Mouse (Mus musculus): ENCODE results near the gene Carmil2. TPM values are rescaled to one million over a fixed set of nuclear protein-coding genes. Genes with fewer than 3 reads are reported as not detected.

Carmil2 gene
- polyA plus RNA-seq, 1 experiment: 0.23 TPM

DNA sequence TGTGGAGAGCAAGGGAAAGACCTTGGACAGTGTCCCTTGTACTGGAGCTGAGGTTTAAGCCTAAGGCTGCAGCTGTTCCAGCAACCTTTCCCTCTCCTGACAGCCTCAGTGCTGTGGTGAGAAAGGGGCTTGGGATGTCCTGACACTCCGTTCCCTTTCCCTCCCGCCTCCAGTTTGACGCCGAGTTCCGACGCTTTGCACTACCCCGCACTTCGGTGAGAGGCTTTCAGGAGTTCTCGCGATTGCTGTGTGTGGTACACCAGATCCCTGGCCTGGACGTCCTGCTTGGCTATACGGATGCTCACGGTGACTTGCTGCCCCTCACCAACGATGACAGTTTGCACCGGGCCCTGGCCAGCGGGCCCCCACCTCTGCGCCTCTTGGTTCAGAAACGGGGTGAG lies 15.9 kb downstream of the Carmil2 start:
- peak overlapping the region; percentile 69 for H3K4me2 ChIP-seq (ENCODE audit: low read depth)
- peaks cover 8% of the 10 kb centered on the region for H3K79me2 ChIP-seq (ENCODE audit: control insufficient read depth, insufficient read depth)
- TF ChIP-seq MYOG (IDR thresholded peaks at IDR 0.05; ENCODE audit: control insufficient read depth in 1 of 3, insufficient read depth in 1 of 3, insufficient read length in 2 of 3, low read depth in 2 of 3) (no peak), MYOD1 (IDR thresholded peaks at IDR 0.05; ENCODE audit: control insufficient read depth in 1 of 3, insufficient read length in 2 of 3, low read depth in 2 of 3) (no peak), SRF (IDR thresholded peaks at IDR 0.05; ENCODE audit: control insufficient read depth, insufficient read length, low read depth) (no peak), TCF3 (IDR thresholded peaks at IDR 0.05; ENCODE audit: insufficient read length, low read depth) (no peak), POLR2A (IDR thresholded peaks at IDR 0.05; ENCODE audit: insufficient read length, low read depth) (no peak), REST (IDR thresholded peaks at IDR 0.05; ENCODE audit: insufficient read depth, insufficient read length) (no peak), MAX (IDR thresholded peaks at IDR 0.05; ENCODE audit: low read depth) (no peak), POLR2AphosphoS2 (IDR thresholded peaks at IDR 0.05; ENCODE audit: insufficient read length, low read depth) (no peak), TCF12 (IDR thresholded peaks at IDR 0.05; ENCODE audit: insufficient read depth, poor library complexity, severe bottlenecking) (no peak), E2F4 (IDR thresholded peaks at IDR 0.05; ENCODE audit: insufficient read depth) (no peak), CEBPB (IDR thresholded peaks at IDR 0.05; ENCODE audit: insufficient read depth, poor library complexity, severe bottlenecking) (no peak), USF1 (IDR thresholded peaks at IDR 0.05; ENCODE audit: low read depth) (no peak)
- no peak overlapping the region for H3ac ChIP-seq (ENCODE audit: control insufficient read depth, insufficient read length)
- peak overlapping the region; percentile 91 for H3K4me3 ChIP-seq
- H3K27me3 ChIP-seq (ENCODE audit: control insufficient read depth, insufficient read depth, insufficient read length): no peaks in the 10 kb centered on the region
- no peaks in the 10 kb centered on the region for H3K36me3 ChIP-seq (ENCODE audit: control insufficient read depth, insufficient read depth)

DNA sequence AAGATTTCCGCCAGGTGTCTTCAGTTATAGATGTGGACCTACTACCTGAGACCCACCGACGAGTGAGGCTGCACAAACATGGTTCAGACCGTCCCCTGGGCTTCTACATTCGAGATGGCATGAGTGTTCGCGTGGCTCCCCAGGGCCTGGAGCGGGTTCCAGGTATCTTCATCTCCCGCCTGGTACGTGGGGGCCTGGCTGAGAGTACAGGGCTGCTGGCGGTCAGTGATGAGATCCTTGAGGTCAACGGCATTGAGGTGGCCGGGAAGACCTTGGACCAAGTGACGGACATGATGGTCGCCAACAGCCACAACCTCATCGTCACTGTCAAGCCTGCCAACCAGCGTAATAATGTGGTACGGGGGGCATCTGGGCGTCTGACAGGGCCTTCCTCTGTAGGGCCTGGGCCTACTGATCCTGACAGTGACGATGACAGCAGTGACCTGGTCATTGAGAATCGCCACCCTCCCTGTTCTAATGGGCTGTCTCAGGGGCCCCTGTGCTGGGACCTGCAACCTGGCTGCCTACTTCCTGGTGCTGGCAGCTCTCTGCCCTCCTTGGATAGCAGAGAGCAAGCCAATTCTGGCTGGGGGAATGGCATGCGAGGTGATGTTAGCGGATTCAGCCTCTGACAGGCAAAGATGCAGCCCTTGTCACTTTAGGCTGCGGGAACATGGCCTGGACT lies 16.8 kb downstream of the Carmil2 start:
- Histone ChIP-seq H3K4me2 (ENCODE audit: low read depth) (no peak overlapping the region), H3K79me2 (ENCODE audit: control insufficient read depth, insufficient read depth) (peaks cover 8% of the 10 kb centered on the region), H3K36me3 (ENCODE audit: control insufficient read depth, insufficient read depth) (no peaks in the 10 kb centered on the region), H3ac (ENCODE audit: control insufficient read depth, insufficient read length) (no peak overlapping the region), H3K4me3 (no peak overlapping the region), H3K27me3 (ENCODE audit: control insufficient read depth, insufficient read depth, insufficient read length) (no peaks in the 10 kb centered on the region)
- TF ChIP-seq MYOG (IDR thresholded peaks at IDR 0.05; ENCODE audit: control insufficient read depth in 1 of 3, insufficient read depth in 1 of 3, insufficient read length in 2 of 3, low read depth in 2 of 3): no peak
- TF ChIP-seq POLR2AphosphoS2 (IDR thresholded peaks at IDR 0.05; ENCODE audit: insufficient read length, low read depth): peak; percentile 17
- TF ChIP-seq TCF12 (IDR thresholded peaks at IDR 0.05; ENCODE audit: insufficient read depth, poor library complexity, severe bottlenecking): no peak
- TF ChIP-seq REST (IDR thresholded peaks at IDR 0.05; ENCODE audit: insufficient read depth, insufficient read length): no peak
- no peak for TF ChIP-seq MAX (IDR thresholded peaks at IDR 0.05; ENCODE audit: low read depth)
- TF ChIP-seq SRF (IDR thresholded peaks at IDR 0.05; ENCODE audit: control insufficient read depth, insufficient read length, low read depth): no peak

DNA sequence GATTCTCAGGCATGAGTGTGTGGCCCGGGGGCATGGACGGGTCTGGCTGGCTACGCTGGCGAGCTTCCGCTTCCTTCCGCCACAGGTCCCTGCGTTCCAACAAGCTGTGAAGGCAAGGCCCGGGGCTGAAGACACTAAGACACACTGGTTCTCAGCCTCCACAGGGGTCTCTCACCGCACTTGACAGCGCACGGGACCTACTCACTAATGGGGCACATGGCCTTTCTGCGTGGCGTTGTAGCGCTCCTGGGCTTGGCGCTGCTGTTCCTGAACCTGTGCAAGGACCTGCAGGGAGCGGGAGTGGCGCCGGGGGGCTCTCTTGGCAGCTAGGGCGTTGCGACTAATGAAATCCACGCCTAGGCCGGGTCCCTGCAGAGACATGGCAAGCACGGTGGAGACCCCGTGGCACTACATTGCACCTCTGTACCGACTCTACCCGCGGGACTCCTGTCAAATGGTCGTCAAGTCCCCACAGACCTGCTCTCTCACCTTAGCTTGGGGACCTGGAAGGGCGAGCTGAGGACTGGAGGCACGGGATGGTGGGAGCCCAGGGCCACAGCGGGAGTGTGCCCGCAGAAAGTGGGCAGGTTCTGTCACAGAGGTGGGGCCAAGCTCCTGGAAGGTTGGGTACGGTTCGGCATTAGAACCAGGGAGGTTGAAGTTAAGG lies 18.2 kb downstream of the Carmil2 start:
- Histone ChIP-seq H3K79me2 (ENCODE audit: control insufficient read depth, insufficient read depth) (peaks cover 8% of the 10 kb centered on the region), H3ac (ENCODE audit: control insufficient read depth, insufficient read length) (no peak overlapping the region), H3K4me3 (no peak overlapping the region), H3K4me2 (ENCODE audit: low read depth) (no peak overlapping the region), H3K36me3 (ENCODE audit: control insufficient read depth, insufficient read depth) (no peaks in the 10 kb centered on the region), H3K27me3 (ENCODE audit: control insufficient read depth, insufficient read depth, insufficient read length) (no peaks in the 10 kb centered on the region)
- no peak for TF ChIP-seq USF1 (IDR thresholded peaks at IDR 0.05; ENCODE audit: low read depth)
- no peak for TF ChIP-seq MYOG (IDR thresholded peaks at IDR 0.05; ENCODE audit: control insufficient read depth in 1 of 3, insufficient read depth in 1 of 3, insufficient read length in 2 of 3, low read depth in 2 of 3)
- no peak for TF ChIP-seq POLR2AphosphoS2 (IDR thresholded peaks at IDR 0.05; ENCODE audit: insufficient read length, low read depth)
- TF ChIP-seq MYOD1 (IDR thresholded peaks at IDR 0.05; ENCODE audit: control insufficient read depth in 1 of 3, insufficient read length in 2 of 3, low read depth in 2 of 3): no peak
- TF ChIP-seq SRF (IDR thresholded peaks at IDR 0.05; ENCODE audit: control insufficient read depth, insufficient read length, low read depth): no peak
- no peak for TF ChIP-seq E2F4 (IDR thresholded peaks at IDR 0.05; ENCODE audit: insufficient read depth)
- no peak for TF ChIP-seq CEBPB (IDR thresholded peaks at IDR 0.05; ENCODE audit: insufficient read depth, poor library complexity, severe bottlenecking)

DNA sequence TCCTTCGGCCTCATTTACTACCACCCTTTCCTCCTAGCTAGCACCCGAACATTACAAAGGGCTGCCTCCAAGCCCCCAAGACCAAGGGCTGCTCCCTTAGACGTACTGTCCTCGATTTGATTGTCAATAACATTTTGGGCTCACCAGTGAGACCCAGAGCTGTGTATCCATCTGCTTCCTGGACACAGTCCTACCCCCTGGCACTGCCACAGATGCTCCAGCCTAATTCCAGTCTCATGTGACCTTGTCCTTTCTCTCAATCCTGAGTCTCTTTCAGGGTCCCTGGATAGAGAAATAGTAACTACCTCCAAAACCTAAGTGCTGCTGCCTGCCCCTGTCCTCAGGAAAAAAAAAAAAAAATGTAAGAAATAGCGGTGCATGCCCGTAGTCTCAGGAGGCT lies 18.9 kb downstream of the Carmil2 start:
- no peak overlapping the region for H3ac ChIP-seq (ENCODE audit: control insufficient read depth, insufficient read length)
- peaks cover 8% of the 10 kb centered on the region for H3K79me2 ChIP-seq (ENCODE audit: control insufficient read depth, insufficient read depth)
- H3K36me3 ChIP-seq (ENCODE audit: control insufficient read depth, insufficient read depth): no peaks in the 10 kb centered on the region
- H3K27me3 ChIP-seq (ENCODE audit: control insufficient read depth, insufficient read depth, insufficient read length): no peaks in the 10 kb centered on the region
- H3K4me2 ChIP-seq (ENCODE audit: low read depth): no peak overlapping the region
- TF ChIP-seq POLR2A (IDR thresholded peaks at IDR 0.05; ENCODE audit: insufficient read length, low read depth) (no peak), POLR2AphosphoS2 (IDR thresholded peaks at IDR 0.05; ENCODE audit: insufficient read length, low read depth) (no peak), SRF (IDR thresholded peaks at IDR 0.05; ENCODE audit: control insufficient read depth, insufficient read length, low read depth) (no peak), MAX (IDR thresholded peaks at IDR 0.05; ENCODE audit: low read depth) (no peak), TCF12 (IDR thresholded peaks at IDR 0.05; ENCODE audit: insufficient read depth, poor library complexity, severe bottlenecking) (no peak), MYOD1 (IDR thresholded peaks at IDR 0.05; ENCODE audit: control insufficient read depth in 1 of 3, insufficient read length in 2 of 3, low read depth in 2 of 3) (no peak), USF1 (IDR thresholded peaks at IDR 0.05; ENCODE audit: low read depth) (no peak), CEBPB (IDR thresholded peaks at IDR 0.05; ENCODE audit: insufficient read depth, poor library complexity, severe bottlenecking) (no peak), MYOG (IDR thresholded peaks at IDR 0.05; ENCODE audit: control insufficient read depth in 1 of 3, insufficient read depth in 1 of 3, insufficient read length in 2 of 3, low read depth in 2 of 3) (no peak)
- no peak overlapping the region for H3K4me3 ChIP-seq
